Mouse (Mus musculus) adrenal gland, adult (tissue): Measurements from ENCODE around the gene Olfr432.
"Not testable (repeated sequence)": the region's sequence is repeated elsewhere in the genome, so short reads cannot be mapped to it uniquely, and the experiment has no call there.

Source experiments
- DNase-seq, 2 experiments: peaks; one replicate each; pipeline ENCODE4 v3.0.0; 2022 to 2023; ENCODE audit warnings: low spot score in 1 of 2; ENCODE audit not compliant: inconsistent age in 2 of 2

The Olfr432 gene

GRCm38 (mm10) chr1:174048893-174049292, at the start of gene Olfr432:
TSS of gene Olfr432 (plus strand) at chr1:174049205.
- no peak for DNase-seq

- not testable (repeated sequence) for DNase-seq
Measured at GRCm38 (mm10) chr1:174004352-174005109, 44.5 kb upstream of the Olfr432 start.

DNA sequence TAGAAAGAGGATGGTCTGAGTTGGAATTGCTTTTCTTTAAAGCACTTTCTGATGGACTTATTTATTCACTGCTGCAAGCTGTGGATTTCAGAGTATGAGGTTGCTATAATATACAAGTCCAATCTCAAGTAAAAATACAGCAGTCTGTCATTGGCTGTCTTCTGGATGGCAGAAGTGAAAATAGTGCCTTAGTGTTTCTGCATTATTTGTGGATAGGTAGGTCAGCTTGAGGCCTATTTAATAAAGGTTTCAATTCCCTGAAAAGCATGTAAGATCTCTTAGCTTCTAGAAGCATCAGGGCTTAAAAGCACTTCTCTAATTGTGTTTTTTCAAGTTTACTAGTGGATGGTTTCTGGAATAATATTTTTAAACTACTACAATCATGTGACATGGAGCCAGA, 42.0 kb upstream of the Olfr432 start:
- DNase-seq = not testable (repeated sequence)

DNA sequence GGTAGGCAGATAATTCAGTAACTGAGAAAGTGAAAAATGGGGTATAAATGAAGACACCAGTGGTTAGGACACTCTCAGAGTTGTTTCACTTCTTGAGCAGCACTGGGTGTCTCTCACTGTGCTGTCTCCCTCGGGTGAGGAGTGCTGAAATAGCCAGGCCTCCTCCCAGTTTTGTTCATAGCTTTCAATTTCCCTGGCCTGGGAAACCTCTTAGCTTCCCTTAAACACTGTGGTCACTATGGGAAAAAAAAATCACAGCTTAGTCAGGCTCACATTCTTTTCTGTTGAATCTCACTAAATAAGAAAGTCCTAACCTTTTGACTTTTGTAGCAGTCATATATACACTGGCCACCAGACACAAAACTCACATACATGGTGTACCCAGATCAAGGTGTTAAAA, 17.3 kb upstream of the Olfr432 start, which contains the start of gene Ifi205:
Gene Ifi205 (minus strand): TSS at position 113 of the 400 bp plus-strand sequence.
- DNase-seq = no peak

- no peak for DNase-seq
Measured at GRCm38 (mm10) chr1:174035841-174036240, 13.2 kb upstream of the Olfr432 start.

GRCm38 (mm10) chr1:174038480-174038879, 10.5 kb upstream of the Olfr432 start:
- no peak for DNase-seq

DNA sequence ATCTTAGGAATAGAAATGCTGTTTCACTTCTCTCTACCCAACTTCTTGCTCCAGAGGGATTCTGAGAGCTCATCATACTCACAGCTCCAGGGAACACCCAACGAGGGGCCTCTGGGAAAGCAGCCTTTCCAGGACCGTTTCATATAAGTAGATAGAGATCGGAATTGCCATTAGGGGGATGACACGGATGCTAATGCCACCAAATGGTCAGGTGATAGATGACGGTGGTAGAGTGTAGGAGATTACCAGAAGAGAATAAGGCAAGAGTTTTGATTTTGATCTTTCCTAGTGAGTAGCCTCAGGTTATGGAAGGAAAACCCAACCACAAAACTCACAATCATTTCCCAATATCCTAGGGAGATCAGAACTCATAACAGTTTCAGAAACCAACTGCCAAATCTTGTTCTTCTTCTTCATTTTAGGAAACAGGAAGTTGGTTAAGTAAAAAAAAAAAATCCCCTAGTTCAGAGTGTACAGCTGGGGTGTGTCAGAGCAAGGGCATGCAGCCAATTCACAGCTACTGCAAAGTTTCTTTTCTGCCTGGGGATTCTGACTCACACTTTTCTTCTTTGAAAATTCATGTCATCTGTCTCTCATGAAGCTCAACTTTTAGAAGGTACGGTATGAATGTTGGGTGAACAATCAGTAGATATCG, 8.4 kb upstream of the Olfr432 start, which contains the start of gene Olfr433:
Gene Olfr433 (plus strand): TSS at position 183 of the 655 bp plus-strand sequence.
- peak; percentile 24 to 57 for DNase-seq

GRCm38 (mm10) chr1:174042091-174042884, 6.7 kb upstream of the Olfr432 start:
- not testable (repeated sequence) for DNase-seq

GRCm38 (mm10) chr1:174044431-174044830, 4.6 kb upstream of the Olfr432 start:
- no peak for DNase-seq

- DNase-seq = not testable (repeated sequence)
Measured at GRCm38 (mm10) chr1:174048227-174048626, 778 bp upstream of the Olfr432 start.

DNA sequence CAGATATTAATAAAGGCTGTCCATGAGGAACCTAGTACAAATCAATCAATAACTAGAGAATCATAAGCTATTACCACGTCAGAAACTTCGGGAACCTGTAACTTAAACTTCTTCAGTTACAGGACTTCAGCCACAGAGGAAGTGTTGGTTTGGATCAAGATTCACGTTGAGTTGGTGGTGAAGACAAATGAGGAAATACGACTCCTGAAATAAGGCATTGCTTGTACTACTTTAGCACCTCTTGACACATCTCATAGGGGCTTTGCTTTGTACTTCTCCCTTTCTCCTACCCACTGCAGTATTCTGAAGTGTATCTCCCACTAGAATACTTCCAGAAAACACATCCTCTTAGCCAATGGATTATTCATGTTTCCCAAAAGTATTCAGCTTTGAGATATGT, 352 bp downstream of the Olfr432 start:
- DNase-seq = not testable (repeated sequence)

DNA sequence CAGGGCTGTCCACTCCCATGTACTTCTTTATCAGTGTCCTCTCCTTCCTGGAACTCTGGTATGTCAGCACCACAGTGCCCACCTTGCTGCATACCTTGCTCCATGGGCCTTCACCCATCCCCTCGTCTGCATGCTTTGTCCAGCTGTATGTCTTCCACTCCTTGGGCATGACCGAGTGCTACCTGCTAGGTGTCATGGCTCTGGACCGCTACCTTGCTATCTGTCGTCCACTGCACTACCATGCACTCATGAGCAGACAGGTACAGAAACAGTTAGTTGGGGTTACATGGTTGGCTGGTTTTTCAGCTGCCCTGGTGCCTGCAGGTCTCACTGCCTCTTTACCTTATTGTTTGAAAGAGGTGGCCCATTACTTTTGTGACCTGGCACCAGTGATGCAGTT, 1.5 kb downstream of the Olfr432 start:
- DNase-seq = no peak

DNA sequence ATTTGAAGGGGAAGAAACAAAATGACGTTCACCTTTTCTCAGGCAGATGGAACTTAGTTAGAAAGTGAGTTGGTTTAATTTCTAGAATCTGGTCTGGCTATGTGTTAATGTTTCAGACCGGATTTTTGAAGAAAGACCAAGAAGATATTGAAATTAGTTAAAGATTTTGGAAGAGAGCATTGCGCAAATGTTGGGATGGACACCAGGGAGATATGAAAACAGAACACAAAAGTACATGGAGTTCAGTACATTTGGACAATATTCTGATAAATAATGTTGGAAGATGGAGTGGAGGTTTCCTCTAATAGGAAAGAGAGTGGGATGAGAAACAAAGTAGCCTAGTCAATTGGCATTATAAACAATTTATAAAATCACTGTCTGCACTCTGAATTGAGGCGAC, 2.5 kb downstream of the Olfr432 start:
- no peak for DNase-seq

- DNase-seq = no peak
Measured at GRCm38 (mm10) chr1:174051931-174052536, 3.0 kb downstream of the Olfr432 start.

DNA sequence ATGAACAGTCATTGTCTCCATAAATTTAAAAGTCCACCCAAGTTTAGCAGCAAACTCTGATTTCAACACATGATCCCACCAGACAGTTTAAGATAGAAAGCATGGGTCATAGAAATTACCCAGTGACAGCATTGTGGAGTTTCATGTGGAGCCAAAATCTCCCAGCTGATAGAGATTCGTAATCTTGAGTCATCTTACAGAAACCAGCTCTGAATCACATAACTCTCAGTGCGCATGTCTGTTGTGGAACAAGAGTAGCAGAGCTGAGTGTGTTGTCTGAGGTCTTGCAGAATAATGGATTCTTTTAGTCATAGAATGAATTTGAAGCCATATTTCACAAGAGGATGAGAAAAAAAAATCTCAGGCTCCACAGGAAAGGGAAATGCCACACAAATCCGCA, 4.0 kb downstream of the Olfr432 start:
- no peak for DNase-seq

DNA sequence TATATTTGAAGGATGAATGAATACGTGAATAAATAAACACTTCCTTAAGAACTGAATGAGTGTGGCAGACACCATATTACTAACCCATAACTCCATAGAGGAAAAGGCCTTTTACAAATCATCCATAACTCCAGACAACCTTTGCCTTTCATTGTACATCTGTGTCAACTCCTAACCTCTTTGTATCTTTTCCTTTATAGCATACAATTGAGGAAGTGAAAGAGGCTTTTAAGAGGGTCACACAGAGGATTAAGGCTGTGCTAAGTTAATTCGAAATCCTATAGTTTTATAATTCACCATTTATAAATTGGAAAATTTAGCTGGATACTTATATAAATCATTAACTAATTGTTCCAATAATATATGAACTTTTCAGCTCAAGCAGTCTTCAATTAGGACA, 6.2 kb downstream of the Olfr432 start:
- no peak for DNase-seq

DNA sequence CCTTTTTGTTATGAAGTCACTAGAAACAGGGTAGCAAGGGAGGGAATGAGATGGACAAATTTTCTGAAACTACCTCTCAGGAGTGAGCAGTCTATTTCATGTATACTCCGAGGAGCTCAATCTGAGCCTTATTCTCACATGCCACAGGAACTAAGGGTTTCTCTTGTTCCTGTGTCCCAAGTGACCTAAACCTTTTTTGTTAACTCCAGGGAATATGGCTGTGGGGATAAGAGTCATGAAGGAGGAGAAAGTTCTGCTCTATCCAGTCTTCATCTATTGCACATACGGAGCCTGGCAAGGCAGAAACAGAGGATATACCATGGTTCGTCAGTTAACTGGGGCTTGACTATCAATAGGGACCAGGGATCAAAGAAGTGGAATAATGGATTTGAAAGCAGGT, 17.3 kb downstream of the Olfr432 start, which contains the start of gene Olfr430:
Gene Olfr430 (plus strand): TSS at position 301 of the 400 bp plus-strand sequence.
- DNase-seq = no peak

DNA sequence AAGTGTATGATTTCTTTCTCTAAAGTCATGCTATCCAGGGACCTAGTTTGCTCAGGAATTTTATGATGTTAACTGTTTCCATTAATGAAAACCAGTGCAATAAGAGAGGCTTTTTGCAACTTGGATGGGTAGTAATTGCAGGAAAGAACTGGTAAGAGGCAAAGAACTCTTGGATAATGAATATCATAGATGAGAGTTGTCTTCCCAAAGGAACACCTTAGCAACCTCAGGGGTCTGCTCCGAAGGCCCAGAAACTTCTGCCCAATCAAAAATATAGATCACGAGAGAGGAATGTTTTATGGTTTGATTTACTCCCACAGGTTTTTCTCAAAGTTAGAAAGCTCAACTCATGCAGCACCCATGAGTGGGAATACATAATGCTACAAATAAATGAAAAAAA, 35.0 kb downstream of the Olfr432 start, which contains the start of gene Olfr429:
Gene Olfr429 (plus strand): TSS at position 301 of the 400 bp plus-strand sequence.
- no peak for DNase-seq

- no peak for DNase-seq
Measured at GRCm38 (mm10) chr1:174096591-174096990, 47.6 kb downstream of the Olfr432 start, which contains the start of gene Olfr427. TSS of gene Olfr427 (plus strand) at chr1:174096891.

DNA sequence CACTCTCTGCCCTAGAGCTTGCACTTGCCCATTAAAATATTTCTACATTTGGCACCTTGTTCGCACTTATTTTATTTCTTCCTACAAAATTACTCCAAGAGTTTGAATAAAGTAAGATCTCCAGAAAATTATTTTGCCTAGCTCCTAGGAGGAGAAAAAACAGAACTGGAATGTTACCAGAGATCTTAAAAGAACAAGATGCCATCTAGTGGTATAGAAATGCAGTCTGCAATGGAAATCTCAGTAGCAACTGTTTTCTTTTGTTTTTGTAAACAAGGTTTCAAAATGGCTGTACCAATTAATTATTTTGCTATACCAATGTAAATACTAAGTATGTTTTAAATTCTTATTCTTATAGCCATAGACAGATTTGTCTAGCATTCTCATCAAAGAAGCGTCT, 54.7 kb downstream of the Olfr432 start:
- no peak for DNase-seq
